Mouse (Mus musculus) cerebellum, postnatal 10 days (tissue): ENCODE measurements around the gene Dok5.

ENCODE experiments used
- DNase-seq, 2 experiments: peaks; one replicate each; pipeline ENCODE4 v3.0.0; 2021; ENCODE audit warnings: mixed read lengths in 2 of 2

The Dok5 gene

DNA sequence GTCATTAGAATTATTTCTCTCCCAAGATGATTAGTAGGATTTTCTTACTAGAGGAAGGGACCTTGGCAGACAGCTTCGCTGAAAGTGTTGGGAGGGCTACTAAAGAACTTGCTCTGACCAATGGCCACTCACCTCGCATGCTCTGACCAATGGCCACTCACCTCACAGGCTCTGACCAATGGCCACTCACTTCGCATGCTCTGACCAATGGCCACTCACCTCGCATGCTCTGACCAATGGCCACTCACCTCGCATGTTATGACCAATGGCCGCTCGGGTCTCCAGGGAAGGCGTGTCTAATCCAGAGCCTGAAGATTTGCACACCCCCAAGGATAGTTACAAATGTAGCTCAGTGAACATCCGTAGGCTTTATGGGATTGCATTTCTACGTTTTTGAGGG is 131.6 kb downstream of the Dok5 start:
- no peak for DNase-seq

GRCm38 (mm10) chr2:170864043-170864442 is 132.4 kb downstream of the Dok5 start:
- peak; percentile 55 to 66 for DNase-seq

GRCm38 (mm10) chr2:170864820-170865219 is 133.2 kb downstream of the Dok5 start:
- no peak for DNase-seq

DNA sequence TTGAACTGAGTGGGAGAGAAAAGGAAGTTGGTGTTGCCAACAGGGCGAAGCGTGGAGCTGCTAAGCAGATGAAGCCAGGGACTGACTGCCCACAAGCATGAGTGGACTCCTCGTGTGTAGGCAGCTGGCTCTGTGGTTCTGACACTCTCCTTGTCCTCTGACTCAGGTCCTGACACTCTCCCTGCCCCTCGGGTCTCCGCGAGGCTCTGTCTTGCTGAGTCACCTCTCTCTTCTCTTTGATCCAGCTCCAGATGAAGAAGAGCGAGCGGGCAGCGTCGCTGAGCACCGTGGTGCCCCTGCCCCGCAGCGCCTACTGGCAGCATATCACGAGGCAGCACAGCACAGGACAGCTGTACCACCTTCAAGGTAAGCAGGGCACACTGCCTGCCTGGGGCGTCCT is 139.0 kb downstream of the Dok5 start:
- no peak for DNase-seq

GRCm38 (mm10) chr2:170871469-170871868 is 139.9 kb downstream of the Dok5 start:
- no peak for DNase-seq

- peak; percentile 88 to 93 for DNase-seq
Measured at GRCm38 (mm10) chr2:170873382-170873781, 141.8 kb downstream of the Dok5 start.

DNA sequence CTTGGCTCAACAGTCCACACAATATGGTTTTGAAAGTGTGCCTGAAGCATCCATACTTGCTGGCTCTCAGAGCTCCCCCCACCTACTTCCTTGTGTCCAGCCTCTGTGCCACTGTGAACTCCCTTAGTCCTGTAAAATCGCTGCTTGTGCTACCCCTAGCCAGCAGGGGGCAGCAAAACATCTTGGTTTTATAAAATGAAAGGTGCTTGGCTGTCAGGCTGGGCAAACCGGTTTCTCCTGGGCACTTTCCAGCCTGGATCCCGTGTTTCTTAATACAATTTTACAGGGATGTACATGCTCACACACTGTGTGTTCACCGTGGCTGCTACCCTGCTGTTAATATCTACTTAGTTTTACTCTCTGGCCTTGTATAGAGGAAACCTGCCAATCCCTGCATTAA is 145.9 kb downstream of the Dok5 start:
- peak; percentile 93 to 95 for DNase-seq

DNA sequence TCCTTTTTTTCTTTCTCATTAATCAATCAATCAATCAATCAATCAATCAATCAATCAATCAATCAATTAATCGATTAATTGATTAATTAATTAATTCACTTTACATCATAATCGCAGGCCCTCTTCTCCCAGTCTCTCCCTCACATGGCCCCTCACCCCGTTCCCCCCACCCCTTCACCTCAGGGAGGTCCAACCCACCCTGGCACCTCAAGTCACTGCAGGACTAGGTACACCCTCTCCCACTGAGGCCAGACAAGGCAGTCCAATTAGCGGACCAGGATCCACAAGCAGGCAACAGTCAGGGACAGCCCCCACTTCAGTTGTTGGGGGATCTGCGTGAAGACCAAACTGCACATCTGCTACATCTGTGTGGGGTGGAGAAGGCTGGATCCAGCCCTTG is 146.3 kb downstream of the Dok5 start:
- no peak for DNase-seq

DNA sequence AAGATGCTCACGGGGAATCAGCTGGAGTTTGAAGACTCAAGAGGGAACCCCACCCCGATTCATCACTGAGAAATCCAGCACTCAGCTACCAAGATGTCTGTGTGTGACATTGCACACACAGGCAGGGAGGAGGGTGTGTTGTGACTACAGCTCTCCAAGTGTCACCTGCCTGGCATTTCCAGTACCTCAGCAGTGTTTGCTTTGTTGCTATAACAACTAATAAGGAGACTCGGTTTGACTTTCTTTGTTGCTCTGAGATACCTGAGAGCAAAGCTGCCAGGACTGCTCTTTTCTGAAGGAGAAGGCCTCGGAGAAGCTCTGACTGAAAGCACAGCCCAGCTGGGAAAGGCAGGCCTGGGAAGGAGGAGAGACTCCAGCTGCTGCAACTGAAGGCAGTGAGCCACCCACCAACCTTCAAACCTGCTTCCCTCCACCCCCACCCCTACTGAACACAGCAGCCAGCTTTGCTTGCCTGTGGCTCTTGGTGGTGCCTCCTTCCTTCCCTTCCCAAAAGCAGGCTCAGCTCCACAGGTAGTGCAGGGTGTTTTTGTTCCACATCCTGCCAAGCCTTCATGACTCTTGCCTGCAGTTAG is 152.7 kb downstream of the Dok5 start:
- no peak for DNase-seq

DNA sequence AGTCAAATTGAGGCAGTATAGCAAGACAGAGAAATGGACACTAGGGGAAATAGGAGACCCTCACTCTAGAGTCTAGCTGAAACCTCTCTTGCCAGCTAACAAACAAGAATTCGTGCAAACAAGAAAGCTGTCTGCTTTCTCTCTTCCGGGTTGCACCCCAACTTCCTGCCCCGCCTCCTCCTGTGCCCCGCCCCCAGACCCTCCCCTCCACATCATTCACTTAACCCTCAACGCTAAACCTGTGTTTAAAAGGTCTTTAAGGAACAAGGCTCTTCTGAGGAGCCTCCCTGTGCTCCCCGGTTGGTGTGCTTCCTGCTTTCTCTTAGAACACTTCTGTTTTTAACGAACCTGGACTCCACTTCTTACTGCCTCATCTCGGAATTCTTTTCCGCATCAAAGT is 156.4 kb downstream of the Dok5 start:
- no peak for DNase-seq

- DNase-seq = no peak
Measured at GRCm38 (mm10) chr2:170895096-170895495, 163.5 kb downstream of the Dok5 start.

DNA sequence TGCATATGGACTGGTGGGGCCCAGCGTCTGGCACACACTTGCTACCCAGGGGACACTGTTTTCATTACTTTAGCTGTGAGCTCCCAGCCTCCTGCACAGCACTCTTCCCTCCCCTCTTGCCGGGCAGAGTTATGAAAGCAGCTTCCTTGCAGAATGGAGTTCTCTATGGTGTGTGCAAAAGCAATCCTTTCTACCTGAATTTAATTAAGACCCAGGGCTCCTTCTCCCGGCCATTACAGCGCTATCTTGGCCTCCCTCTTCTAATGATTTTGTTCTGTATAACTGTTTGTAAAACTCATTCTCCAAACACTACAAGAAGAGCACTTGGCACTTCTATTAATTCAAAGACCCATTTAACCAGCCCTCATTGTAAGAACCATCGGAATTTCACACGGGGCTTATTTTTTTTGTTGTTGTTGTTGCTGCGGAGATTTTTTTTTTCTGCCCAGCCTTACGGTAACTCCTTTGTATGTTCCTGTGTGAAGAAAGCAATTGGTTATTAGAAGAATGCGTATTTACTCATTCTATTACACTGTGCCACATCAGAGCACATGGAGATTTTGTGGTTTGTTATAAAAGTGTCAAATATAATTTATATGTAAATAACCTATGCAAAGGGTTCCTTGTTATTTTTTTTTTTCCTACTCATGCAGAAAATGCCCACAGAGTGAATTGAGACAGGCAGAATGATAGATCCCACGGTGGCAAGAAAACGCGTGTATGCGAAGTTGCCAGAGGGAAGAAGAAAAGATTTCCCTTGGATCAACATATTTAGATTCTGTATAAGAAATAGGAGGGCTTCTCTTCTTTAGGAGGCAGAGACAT is 170.8 kb downstream of the Dok5 start:
- no peak for DNase-seq

- no peak for DNase-seq
Measured at GRCm38 (mm10) chr2:170903029-170903306, 171.4 kb downstream of the Dok5 start.

DNA sequence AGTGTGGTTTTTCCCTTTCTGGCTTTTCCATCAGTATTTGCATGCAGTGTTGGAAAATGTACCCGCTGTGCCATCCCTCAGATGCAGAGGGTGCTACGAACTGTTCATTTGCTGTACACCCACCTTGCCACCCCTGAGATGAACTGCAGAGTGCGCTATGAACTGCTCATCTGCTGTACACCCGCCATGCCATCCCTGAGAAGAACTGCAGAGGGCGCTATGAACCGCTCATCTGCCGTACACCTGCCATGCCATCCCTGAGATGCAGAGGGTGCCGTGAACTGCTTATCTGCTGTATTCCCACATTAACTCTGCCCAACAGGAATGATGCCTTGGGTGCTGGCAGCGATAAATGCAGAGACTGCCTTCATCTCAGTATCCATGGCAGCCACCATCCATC is 171.8 kb downstream of the Dok5 start:
- no peak for DNase-seq

DNA sequence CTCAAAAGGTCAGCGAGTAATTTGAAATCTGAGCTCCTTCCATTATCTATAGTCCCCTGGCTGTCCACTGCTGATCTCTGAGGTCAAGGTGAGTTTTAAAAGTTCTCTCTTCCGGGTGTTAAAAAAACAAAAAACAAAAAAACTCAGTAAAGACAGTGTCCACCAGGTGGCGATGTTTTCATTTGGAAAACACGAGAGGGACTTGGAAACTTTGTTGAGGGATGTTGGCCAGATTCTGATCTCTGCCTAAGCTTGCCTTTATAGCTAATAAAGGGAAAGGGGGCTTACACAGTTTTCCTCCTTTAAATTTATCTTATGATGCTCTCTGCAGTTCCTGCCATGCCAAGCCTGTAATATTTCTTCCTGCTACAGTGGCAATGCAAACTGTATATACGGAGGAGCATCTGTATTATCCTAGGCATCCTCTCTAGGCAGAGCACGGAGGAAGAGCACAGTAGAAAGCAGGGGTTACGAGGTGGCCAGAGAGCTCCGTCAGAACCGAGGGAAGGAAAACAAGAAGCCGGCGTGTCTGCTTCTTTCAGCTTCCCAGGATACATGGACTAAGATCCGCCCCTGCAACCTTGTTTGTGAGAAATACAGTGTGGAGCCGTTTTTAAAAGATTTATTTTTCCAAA is 181.1 kb downstream of the Dok5 start:
- DNase-seq = peak; percentile 76 to 86

DNA sequence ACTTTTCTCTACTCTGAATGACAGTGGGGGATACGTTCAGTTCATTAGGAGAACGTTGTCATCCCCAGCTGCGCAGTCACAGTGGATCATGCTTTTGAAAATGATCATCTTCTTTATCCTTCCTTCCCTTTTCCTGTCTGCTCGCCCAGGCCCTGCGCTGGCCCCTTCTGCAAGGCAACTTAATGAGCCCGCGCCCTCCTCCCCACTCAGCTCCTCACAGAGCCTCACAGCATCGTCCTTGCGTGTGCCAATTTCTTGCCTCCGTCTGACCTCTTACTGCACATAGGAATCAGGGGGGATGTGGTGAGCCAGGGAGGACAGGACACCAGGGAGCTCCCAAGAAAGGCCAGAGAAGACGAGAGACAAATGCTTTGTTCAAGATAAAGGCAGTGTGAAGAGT is 182.3 kb downstream of the Dok5 start:
- peak; percentile 6 to 16 for DNase-seq

DNA sequence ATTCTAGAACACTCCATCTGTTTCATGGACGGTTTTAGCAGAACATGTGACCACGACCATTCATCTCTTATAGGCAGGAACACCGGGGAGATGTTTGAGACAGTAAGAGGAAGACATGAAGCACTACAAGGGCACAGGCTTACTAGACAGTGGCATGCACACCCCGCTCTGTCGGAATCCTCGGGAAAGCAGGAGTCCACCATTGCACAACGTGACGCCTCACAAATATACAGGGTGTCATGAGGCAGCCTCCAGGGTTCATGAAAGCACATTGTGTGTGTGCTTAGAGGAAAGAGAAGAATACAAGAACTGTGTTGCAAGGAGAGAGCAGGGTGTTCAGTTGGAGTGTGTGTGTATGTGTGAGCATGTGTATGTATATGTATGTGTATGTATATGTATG is 184.0 kb downstream of the Dok5 start:
- DNase-seq = no peak

DNA sequence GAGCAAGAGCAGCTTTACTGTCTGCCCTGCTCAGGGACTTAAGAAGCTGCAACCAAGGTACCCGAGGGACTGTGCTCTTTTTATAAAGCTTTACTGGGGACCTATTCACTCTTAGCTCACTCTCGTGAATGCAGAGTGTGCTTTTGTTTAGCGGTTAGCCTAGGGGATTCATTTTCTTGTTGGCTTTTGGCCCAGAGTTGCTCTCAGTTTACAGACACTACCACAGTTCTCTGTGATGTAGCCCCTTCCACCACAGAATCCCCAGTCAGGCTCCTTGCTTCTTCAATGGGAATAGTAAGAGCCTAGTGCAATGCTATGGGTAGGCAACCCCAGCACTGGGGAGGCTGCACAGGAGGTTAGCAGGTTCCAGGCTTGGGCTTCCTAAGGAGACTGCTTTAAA is 190.7 kb downstream of the Dok5 start:
- peak; percentile 6 to 12 for DNase-seq

DNA sequence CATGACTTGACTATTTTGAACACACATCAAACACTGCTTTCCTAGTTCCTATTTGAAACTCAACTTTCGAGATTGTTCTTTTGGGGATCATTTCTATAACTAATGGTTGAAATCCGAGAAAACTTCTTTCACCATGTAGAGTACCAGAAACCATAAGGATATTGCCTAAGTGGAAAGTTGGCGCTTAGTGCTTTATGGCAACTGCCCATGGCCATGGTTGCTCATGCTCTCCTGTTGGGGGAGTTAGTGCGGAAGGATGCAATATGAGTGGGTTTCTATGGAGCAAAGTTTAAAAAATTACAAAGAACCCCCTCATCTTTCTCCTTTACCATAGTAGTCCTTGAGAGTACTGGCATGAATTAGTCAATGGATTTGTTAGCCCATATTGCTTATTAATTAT is 192.5 kb downstream of the Dok5 start:
- no peak for DNase-seq

DNA sequence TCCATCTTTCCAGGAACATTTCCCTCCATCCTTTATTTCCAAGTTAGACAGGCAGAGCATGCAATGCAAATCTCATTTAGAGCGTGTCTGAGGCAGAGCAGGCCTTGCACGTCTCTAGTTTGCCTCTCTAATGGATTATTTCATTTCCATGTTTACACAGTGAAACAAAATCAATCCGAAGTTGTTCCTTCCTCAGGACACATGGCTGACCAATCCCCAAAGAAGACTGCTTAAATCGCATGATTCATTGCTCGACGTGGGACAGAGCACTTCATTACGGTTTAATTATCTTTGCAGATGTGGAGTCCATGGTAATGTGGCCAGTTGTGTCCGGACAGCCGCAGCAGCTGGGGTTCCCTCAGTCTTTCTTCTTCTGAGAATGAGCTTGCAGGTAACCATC is 194.6 kb downstream of the Dok5 start:
- DNase-seq = no peak
